Mouse (Mus musculus) small intestine, adult 2 months (tissue): ENCODE results near the gene Dedd2.

Source experiments
- CTCF ChIP-seq: fragments of 200-500 bp; IDR thresholded peaks from 2 replicates; pipeline ENCODE4 v1.5.1; 2012; ENCODE audit warnings: low read depth, mild to moderate bottlenecking, control low read depth, inconsistent platforms, low read length, moderate library complexity, mixed read lengths; ENCODE audit not compliant: insufficient replicate concordance, insufficient read length; ENCODE audit errors: extremely low read depth
- POLR2A ChIP-seq: fragments of 200-500 bp; IDR thresholded peaks from 2 replicates; pipeline ENCODE4 v1.6.1; 2012; ENCODE audit warnings: low read depth, mild to moderate bottlenecking, control low read depth, inconsistent platforms, low read length, moderate library complexity

DNA sequence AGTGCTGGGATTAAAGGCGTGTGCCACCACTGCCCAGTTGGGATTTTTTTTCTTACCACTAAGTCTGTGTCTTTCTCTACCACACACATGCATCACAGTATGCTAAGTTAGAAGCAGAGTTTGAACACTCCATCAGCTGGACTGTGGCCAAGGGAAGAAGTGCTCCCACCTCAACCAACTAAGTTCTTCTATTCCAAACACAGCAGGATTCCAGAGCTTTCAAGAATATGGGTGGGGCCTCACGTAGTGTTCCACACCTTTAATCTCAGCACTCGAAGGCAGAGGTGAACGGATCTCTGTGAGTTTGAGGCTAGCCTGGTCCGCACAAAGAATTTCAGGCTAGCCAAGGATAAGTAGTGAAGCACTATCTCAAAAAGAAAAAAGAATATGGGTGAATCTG, 54.3 kb downstream of the Dedd2 start:
- TF ChIP-seq CTCF (no peak), POLR2A (no peak)
